Mouse (Mus musculus) c-Kit-positive CD71-positive TER-119-negative erythroid progenitor cells, embryonic 14.5 days (primary cell): Measurements from ENCODE around the gene Cdca4.

Source experiments
- DNase-seq: peaks from one replicate; pipeline ENCODE4 v3.0.0-alpha.2; 2013; ENCODE audit warnings: low read depth

The Cdca4 gene

DNA sequence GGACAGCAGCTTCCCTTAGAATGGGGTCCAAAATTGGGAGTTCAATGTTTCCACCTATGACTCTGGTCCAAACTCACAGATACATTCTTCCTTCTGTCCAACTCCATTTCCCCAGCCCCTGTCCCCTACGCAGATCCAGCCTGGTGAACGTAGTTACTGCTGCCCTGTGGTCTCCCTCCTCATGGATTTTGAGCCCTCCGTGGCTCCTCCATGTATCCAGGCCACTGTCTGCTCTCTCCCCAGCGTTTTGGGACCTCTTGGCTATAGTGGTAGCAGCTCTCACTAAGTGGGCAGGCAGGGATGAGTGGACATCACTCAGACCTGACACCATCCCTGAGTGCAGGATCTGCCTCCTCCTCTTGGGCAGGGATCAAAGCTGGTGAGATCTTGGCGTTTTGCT lies 30.5 kb downstream of the Cdca4 start:
- DNase-seq = no peak

- DNase-seq = no peak
Observed at GRCm38 (mm10) chr12:112798332-112798681, 30.9 kb downstream of the Cdca4 start.

GRCm38 (mm10) chr12:112797672-112798331 lies 31.4 kb downstream of the Cdca4 start:
- DNase-seq = no peak

- DNase-seq = no peak
Observed at GRCm38 (mm10) chr12:112796551-112797510, 32.4 kb downstream of the Cdca4 start.

DNA sequence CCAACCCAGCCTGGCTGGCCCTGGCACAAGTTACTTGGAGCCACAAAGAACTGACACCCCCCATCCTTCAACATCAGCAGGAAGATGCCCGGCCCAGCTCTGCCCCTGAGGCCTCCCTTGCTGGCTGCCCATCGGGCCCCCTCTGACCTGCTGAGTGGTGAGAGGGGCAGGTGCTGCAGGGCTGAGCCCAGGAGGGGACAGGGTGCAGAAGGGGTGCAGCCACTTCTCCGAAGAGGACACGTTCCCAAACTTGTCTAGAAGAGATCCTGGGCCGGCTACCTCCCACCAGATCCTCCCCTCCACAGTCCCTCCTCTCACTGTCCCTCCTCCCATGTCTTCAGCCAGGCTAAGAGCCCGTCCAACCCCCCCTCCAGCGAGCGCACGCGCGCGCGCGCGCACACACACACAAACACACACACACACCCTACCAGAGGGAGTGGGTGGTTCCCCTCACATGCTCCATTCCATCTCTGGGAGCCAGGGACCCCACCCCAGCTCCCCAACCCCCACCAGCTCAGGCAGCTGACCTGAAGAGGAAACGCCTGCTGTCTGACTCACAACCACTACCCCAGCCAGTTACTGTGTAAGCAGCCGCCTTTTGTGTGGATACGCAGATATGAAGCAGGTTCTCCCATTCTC lies 33.6 kb downstream of the Cdca4 start:
- no peak for DNase-seq

- DNase-seq = no peak
Observed at GRCm38 (mm10) chr12:112794998-112795397, 34.2 kb downstream of the Cdca4 start.

DNA sequence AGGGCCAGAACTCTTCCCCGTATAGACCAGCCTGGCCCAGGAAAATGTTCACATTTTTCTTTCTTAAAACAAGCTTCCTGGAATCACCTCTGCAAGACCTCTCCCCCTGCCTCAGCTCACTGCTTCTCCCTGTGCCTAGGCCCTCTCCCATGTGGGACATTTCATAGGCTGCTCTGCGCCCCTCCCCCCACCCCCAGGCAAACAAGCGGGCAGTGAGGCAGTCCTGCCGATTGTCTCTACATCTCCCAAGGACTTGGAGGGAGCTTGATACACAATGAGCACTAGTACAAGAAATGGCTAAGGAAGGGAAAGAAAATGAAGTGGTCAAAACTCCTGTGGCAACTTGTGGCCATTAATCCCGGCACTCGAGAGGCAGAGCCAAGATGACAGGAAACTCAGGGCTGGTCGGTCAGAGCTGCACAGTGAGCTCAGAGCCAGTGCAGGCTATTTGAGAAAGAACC lies 34.8 kb downstream of the Cdca4 start:
- no peak for DNase-seq

GRCm38 (mm10) chr12:112793601-112794355 lies 35.4 kb downstream of the Cdca4 start:
- DNase-seq = no peak

DNA sequence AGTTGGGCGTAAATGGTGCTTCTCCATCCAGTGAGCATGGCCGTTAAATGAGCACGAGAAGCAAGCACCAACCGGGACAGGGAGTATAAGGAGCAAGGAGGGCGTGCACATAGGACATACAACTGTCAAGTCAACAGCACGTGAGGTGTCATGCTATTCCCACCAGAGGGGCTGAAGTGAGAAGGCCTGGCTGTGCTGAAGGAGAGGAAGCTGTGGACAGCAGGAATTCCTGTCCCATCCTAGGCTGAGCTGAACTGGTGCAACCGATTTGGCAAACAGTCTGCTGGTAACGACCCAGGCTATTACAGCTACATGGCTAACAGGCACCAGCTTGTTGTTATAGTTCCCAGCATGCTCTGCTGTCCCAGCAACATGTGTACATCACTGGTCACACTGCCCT lies 38.2 kb downstream of the Cdca4 start:
- DNase-seq = no peak

DNA sequence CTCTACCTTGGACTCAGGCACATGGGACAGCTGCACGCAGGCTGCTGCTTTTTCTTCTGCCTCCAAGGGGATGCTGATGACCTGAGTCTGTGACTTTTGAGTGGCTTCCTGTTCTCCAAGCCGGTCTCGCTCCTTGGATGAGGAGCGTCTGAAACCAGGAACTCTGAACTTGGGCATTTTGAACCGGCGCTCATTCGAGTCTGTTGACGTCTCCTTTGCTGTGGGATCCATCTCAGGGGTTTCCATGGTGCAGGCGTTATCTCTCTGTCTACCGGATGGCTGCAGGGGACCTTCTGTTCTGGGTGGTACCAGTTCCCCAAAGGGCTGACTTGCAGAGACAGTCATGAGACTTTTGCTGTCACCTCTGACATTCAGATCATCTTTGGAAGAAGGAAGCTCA lies 54.7 kb downstream of the Cdca4 start:
- no peak for DNase-seq

GRCm38 (mm10) chr12:112774026-112774425 lies 55.2 kb downstream of the Cdca4 start:
- no peak for DNase-seq

GRCm38 (mm10) chr12:112773366-112773765 lies 55.9 kb downstream of the Cdca4 start:
- no peak for DNase-seq

GRCm38 (mm10) chr12:112772306-112772705 lies 56.9 kb downstream of the Cdca4 start:
- no peak for DNase-seq

DNA sequence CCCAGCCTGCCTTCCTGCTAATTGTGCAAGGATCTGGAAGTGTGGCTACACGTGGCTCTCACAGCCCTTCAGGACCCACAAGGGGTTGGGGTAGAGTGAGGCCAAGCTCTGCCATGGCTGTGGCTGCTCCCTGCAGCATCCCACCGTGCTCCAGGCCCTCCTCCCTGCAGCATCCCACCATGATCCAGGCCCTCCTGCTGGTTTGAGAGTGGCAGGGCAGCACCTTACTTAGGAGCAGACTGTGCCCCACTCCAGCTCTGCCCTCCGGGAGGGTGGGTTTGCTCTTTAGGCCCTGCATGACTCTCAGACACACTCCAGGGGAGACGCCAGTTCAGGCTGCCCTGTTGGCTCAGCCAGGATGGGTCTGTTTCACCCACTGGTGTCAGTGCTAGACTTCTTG lies 58.8 kb downstream of the Cdca4 start:
- no peak for DNase-seq
